ENCODE assay signal across 9 mouse cellular contexts in the genomic region with DNA sequence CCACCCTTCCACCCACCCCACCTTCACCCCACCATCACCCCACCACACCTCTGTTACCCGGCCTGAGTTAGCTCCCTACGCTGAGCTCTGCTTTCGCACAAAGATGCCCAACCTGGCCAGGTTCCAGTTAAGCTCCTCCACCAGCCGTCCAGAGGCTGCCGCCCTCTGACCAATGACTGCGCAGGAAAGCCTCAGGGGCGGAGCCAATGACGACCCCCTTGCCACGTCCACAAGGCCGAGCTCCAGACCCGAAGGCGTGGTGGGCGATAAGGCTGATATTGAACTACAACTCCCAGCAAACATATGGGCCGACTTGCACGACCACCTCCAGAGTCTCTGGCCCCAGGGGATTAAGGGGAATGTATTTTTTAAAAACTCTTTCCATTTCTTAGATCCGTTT. TPM values are rescaled to one million over a fixed set of nuclear protein-coding genes. Genes with fewer than 3 reads are reported as not detected.
DNase-seq lines count a peak whose midpoint lies in the region; ATAC-seq and TF ChIP-seq lines count a peak whose summit lies in the region.
"Had no signal": no experiment of that assay in that cellular context is flagged by ENCODE, and none has a peak within 500 bp of the region (broad histone marks: within the 10 kb centered on the region; RNA-seq: fewer than 3 reads in every experiment).

Gene Rcn3 (minus strand): TSS at position 174 of the 400 bp plus-strand sequence.

- DNase-seq in frontal cortex, postnatal 10 days (ENCODE audit: low spot score in 2 of 2): peak; percentile 66 to 70
- no peak for DNase-seq in frontal cortex, postnatal 25 days (ENCODE audit: low spot score in 2 of 2)
- DNase-seq in adrenal gland, postnatal 36 days: peak; percentile 75 to 86
- peak; percentile 77 to 79 for DNase-seq in heart, postnatal 36 days
- peak; percentile 93 for DNase-seq in limb, embryonic 10.5 days (ENCODE audit: low spot score)
- peak; percentile 94 for DNase-seq in midbrain, embryonic 10.5 days (ENCODE audit: low spot score)
- DNase-seq in stomach, postnatal 0 days (ENCODE audit: low spot score): peak; percentile 87

- TF ChIP-seq CTCF in stomach, postnatal 0 days (IDR thresholded peaks at IDR 0.05; ENCODE audit: low read depth): no peak

- peaks cover 13% of the 10 kb centered on the region for H3K4me1 ChIP-seq in forebrain, embryonic 15.5 days
- H3K4me1 ChIP-seq in limb, embryonic 10.5 days: peaks cover 48% of the 10 kb centered on the region
- peaks cover 31% of the 10 kb centered on the region for H3K4me1 ChIP-seq in midbrain, embryonic 10.5 days
- no peaks in the 10 kb centered on the region for H3K4me1 ChIP-seq in stomach, postnatal 0 days (replicated peaks; ENCODE audit: control insufficient read depth, insufficient read depth)

- H3K4me3 ChIP-seq in forebrain, embryonic 15.5 days: peak within 1 kb of the TSS; percentile 43
- peak within 1 kb of the TSS; percentile 71 for H3K4me3 ChIP-seq in limb, embryonic 10.5 days
- H3K4me3 ChIP-seq in midbrain, embryonic 10.5 days: peak within 1 kb of the TSS; percentile 64
- H3K4me3 ChIP-seq in stomach, postnatal 0 days (ENCODE audit: low read depth, low read length): peak within 1 kb of the TSS; percentile 47

- H3K9me3 ChIP-seq in forebrain, embryonic 15.5 days: no peaks in the 10 kb centered on the region
- H3K9me3 ChIP-seq in limb, embryonic 10.5 days (replicated peaks): no peaks in the 10 kb centered on the region
- no peaks in the 10 kb centered on the region for H3K9me3 ChIP-seq in midbrain, embryonic 10.5 days (replicated peaks)
- H3K9me3 ChIP-seq in stomach, postnatal 0 days (ENCODE audit: control insufficient read depth, low read length): no peaks in the 10 kb centered on the region

- peak; percentile 95 for ATAC-seq in forebrain, embryonic 15.5 days (replicated peaks)
- peak; percentile 91 for ATAC-seq in stomach, postnatal 0 days (ENCODE audit: low FRiP score, low TSS enrichment)

- intact Hi-C loops in heart, postnatal 36 days (cut with DNase I): loop anchor here (1.0 kb wide), 1 partner anchor 11 kb away; the partner anchor contains the start of gene Fcgrt

- no peaks in the 10 kb centered on the region for H3K36me3 ChIP-seq in forebrain, embryonic 15.5 days
- peaks cover 31% of the 10 kb centered on the region for H3K36me3 ChIP-seq in limb, embryonic 10.5 days
- H3K36me3 ChIP-seq in midbrain, embryonic 10.5 days: peaks cover 17% of the 10 kb centered on the region
- H3K36me3 ChIP-seq in stomach, postnatal 0 days (ENCODE audit: control insufficient read depth, insufficient read depth, low read length): peaks cover 8% of the 10 kb centered on the region; the same call in 1 of the 2 replicates

- no peaks in the 10 kb centered on the region for H3K27me3 ChIP-seq in forebrain, embryonic 15.5 days
- H3K27me3 ChIP-seq in limb, embryonic 10.5 days (ENCODE audit: low read depth, poor library complexity, severe bottlenecking): no peaks in the 10 kb centered on the region
- 0 out of 2 replicates have a peak, but pooled peaks cover 5% of the 10 kb centered on the region for H3K27me3 ChIP-seq in midbrain, embryonic 10.5 days (ENCODE audit: low read depth, poor library complexity, severe bottlenecking)
- no peaks in the 10 kb centered on the region for H3K27me3 ChIP-seq in stomach, postnatal 0 days (ENCODE audit: control insufficient read depth, insufficient read depth, low read length)
- H3K27me3 ChIP-seq: CH12.LX had no signal

- no peak for TF ChIP-seq EP300 in stomach, postnatal 0 days (optimal IDR thresholded peaks at IDR 0.05)

- peak within 1 kb of the TSS; percentile 40 for H3K9ac ChIP-seq in forebrain, embryonic 15.5 days (replicated peaks)
- H3K9ac ChIP-seq in stomach, postnatal 0 days (ENCODE audit: low read length): peak within 1 kb of the TSS; percentile 66

- WGBS in forebrain, embryonic 15.5 days: 0% methylated on average over 16 of the region's 16 CpGs
- under 1% methylated on average over 16 of the region's 16 CpGs for WGBS in limb, embryonic 10.5 days
- WGBS in midbrain, embryonic 10.5 days: 0% methylated on average over 16 of the region's 16 CpGs
- WGBS in stomach, postnatal 0 days: under 1% methylated on average over 16 of the region's 16 CpGs

- 0 out of 2 replicates have a peak within 1 kb of the TSS, but pooled peaks have one; percentile 27 for H3K27ac ChIP-seq in forebrain, embryonic 15.5 days (replicated peaks)
- H3K27ac ChIP-seq in limb, embryonic 10.5 days: peak within 1 kb of the TSS; percentile 91
- peak within 1 kb of the TSS; percentile 83 for H3K27ac ChIP-seq in midbrain, embryonic 10.5 days (replicated peaks)
- H3K27ac ChIP-seq in stomach, postnatal 0 days (replicated peaks): peak within 1 kb of the TSS; percentile 88

- peak within 1 kb of the TSS; percentile 51 for H3K4me2 ChIP-seq in forebrain, embryonic 15.5 days (replicated peaks)
- H3K4me2 ChIP-seq in stomach, postnatal 0 days (replicated peaks; ENCODE audit: low read depth): peak within 1 kb of the TSS; percentile 60

RNA-seq across cellular contexts. Expression of gene Rcn3, which starts in this region (rescaled TPM):
- total RNA-seq in adrenal gland, postnatal 36 days (2021): 10 to 100 TPM; 32.2 to 38.3 TPM
- polyA plus RNA-seq in forebrain, embryonic 15.5 days (2015; fragmentation: Nextera tagmentation; extraction: Ambion mirVana): 49.6 and 54.4 TPM in 2 replicates
- total RNA-seq in heart, postnatal 36 days (2021): 10 to 100 TPM; 26.4 to 28.1 TPM
- 175 and 210 TPM in 2 replicates for polyA plus RNA-seq in limb, embryonic 10.5 days (2016; fragmentation: Nextera tagmentation; extraction: Ambion mirVana)
- 122 and 128 TPM in 2 replicates for polyA plus RNA-seq in midbrain, embryonic 10.5 days (2016; fragmentation: Nextera tagmentation; extraction: Ambion mirVana)
- polyA plus RNA-seq in stomach, postnatal 0 days (2015; fragmentation: Nextera tagmentation; extraction: Ambion mirVana): 157 and 176 TPM in 2 replicates

Comparison
In these comparisons a context has a peak if more than half of its experiments do, and no peak if none do; other contexts are left out.
1. DNase-seq: peak in frontal cortex, postnatal 10 days (2 of 2), adrenal gland, postnatal 36 days (2 of 2), heart, postnatal 36 days (2 of 2), limb, embryonic 10.5 days (single experiment), midbrain, embryonic 10.5 days (single experiment) and stomach, postnatal 0 days (single experiment); none in frontal cortex, postnatal 25 days (0 of 2).
2. H3K27ac ChIP-seq: peak in every context shown above with its lines; median percentile 91 in limb, embryonic 10.5 days; 88 in stomach, postnatal 0 days; 83 in midbrain, embryonic 10.5 days; 27 in forebrain, embryonic 15.5 days.
3. Peak in every context shown above with its lines, with median percentiles within 50 percentile points of each other: H3K4me3 ChIP-seq.